Mouse (Mus musculus) forebrain, embryonic 11.5 days (tissue): ENCODE measurements at regions not wholly inside any gene's neighbourhood (a gene's known extent, or its start where the extent isn't known, plus 50 kb on each side); places are given as distances from the start of the nearest gene placed in this dataset.

ENCODE experiments used
- ATAC-seq: fragments of 200-750 bp; cut with Nextera tagmentation; replicated peaks from 2 replicates; pipeline ENCODE4 v1.8.0; 2017; ENCODE audit warnings: moderate TSS enrichment; ENCODE audit not compliant: low FRiP score
- DNase-seq: peaks from one replicate; pipeline ENCODE4 v3.0.0-alpha.2; 2017; ENCODE audit warnings: low spot score
- H3K27ac ChIP-seq: fragments of 300-500 bp; sonication (generic); 2 replicates; pipeline ENCODE4 v1.5.1; 2014; ENCODE audit warnings: low read depth, low read length
- H3K27me3 ChIP-seq: fragments of 300-500 bp; sonication (generic); 2 replicates; pipeline ENCODE4 v1.6.1; 2014; ENCODE audit warnings: mild to moderate bottlenecking, low read length, mixed read lengths; ENCODE audit not compliant: control insufficient read depth, insufficient read depth
- H3K36me3 ChIP-seq: fragments of 300-500 bp; sonication (generic); 2 replicates; pipeline ENCODE4 v1.6.1; 2014; ENCODE audit warnings: mild to moderate bottlenecking, low read length, moderate library complexity, mixed read lengths; ENCODE audit not compliant: control insufficient read depth, insufficient read depth
- H3K4me1 ChIP-seq: fragments of 300-500 bp; sonication (generic); replicated peaks from 2 replicates; pipeline ENCODE4 v1.6.1; 2014; ENCODE audit warnings: low read length, mixed read lengths; ENCODE audit not compliant: control insufficient read depth, insufficient read depth
- H3K4me2 ChIP-seq: fragments of 300-500 bp; sonication (generic); 2 replicates; pipeline ENCODE4 v1.6.1; 2014; ENCODE audit warnings: low read depth, mild to moderate bottlenecking, low read length, moderate library complexity, mixed read lengths; ENCODE audit not compliant: severe bottlenecking
- H3K4me3 ChIP-seq: fragments of 300-500 bp; sonication (generic); 2 replicates; pipeline ENCODE4 v1.5.1; 2014; ENCODE audit warnings: low read depth, low read length
- H3K9ac ChIP-seq: fragments of 300-500 bp; sonication (generic); 2 replicates; pipeline ENCODE4 v1.6.1; 2014; ENCODE audit warnings: low read length
- H3K9me3 ChIP-seq: fragments of 300-500 bp; sonication (generic); 2 replicates; pipeline ENCODE4 v1.6.1; 2016; ENCODE audit warnings: low read length, mixed read lengths; ENCODE audit not compliant: control insufficient read depth
- WGBS: fragments of 180-500 bp; shearing (Covaris S2); extraction: QIAGEN DNeasy Blood & Tissue Kit; methylation state at CpG from one replicate; pipeline ENCODE4 v1.1.7; 2014; 5-methylcytosine and 5-hydroxymethylcytosine counted together

DNA sequence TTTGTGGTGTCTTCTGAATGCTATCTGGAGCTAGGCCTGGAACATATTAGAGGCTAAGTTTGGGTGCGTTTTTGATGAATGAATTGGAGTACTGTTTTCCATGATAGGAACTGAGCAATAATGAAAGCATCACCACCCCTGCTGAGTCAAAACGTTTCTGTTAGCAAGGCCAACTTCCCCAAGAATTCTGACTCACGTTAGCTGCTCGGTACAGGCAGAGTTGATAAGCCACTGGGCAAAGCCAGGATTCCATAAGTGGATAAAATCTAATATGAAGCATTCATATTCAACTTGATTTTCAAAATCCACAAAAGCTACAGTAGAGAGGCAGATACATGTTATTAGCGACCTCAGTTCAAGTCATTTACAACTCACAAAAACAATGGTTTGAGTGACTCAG, 324.0 kb downstream of the Cbln4 start:
- no peaks in the 10 kb centered on the region for H3K4me1 ChIP-seq
- DNase-seq (no peak), ATAC-seq (no peak)
- H3K9ac ChIP-seq: no peak overlapping the region
- H3K36me3 ChIP-seq: no peaks in the 10 kb centered on the region
- no peak overlapping the region for H3K4me2 ChIP-seq
- H3K4me3 ChIP-seq: no peak overlapping the region
- no peak overlapping the region for H3K27ac ChIP-seq
- H3K27me3 ChIP-seq: no peaks in the 10 kb centered on the region
- H3K9me3 ChIP-seq: no peaks in the 10 kb centered on the region
- 73% methylated on average over 5 of the region's 5 CpGs for WGBS

DNA sequence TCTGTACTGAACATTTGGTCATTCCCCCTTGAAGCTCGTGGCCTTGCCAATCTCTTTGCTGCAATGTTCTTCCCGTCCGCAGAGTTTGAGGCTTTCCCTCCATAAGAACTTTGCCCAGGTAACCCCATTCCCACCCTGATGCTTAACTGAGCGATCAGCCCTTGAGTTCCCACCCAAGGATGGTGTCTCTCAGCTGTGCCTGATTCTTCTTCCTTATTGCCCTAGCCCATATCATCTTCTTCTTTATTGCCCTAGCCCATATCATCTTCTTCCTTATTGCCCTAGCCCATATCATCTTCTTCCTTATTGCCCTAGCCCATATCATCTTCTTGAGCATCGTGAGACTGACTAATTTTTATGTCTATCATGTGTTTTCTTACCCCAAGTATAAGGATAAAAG, 324.4 kb downstream of the Cbln4 start:
- DNase-seq (no peak), ATAC-seq (no peak)
- no peaks in the 10 kb centered on the region for H3K27me3 ChIP-seq
- WGBS: 91% methylated on average over 5 of the region's 5 CpGs
- no peak overlapping the region for H3K4me2 ChIP-seq
- no peaks in the 10 kb centered on the region for H3K36me3 ChIP-seq
- H3K4me3 ChIP-seq: no peak overlapping the region
- no peaks in the 10 kb centered on the region for H3K4me1 ChIP-seq
- no peak overlapping the region for H3K9ac ChIP-seq
- no peak overlapping the region for H3K27ac ChIP-seq
- no peaks in the 10 kb centered on the region for H3K9me3 ChIP-seq

DNA sequence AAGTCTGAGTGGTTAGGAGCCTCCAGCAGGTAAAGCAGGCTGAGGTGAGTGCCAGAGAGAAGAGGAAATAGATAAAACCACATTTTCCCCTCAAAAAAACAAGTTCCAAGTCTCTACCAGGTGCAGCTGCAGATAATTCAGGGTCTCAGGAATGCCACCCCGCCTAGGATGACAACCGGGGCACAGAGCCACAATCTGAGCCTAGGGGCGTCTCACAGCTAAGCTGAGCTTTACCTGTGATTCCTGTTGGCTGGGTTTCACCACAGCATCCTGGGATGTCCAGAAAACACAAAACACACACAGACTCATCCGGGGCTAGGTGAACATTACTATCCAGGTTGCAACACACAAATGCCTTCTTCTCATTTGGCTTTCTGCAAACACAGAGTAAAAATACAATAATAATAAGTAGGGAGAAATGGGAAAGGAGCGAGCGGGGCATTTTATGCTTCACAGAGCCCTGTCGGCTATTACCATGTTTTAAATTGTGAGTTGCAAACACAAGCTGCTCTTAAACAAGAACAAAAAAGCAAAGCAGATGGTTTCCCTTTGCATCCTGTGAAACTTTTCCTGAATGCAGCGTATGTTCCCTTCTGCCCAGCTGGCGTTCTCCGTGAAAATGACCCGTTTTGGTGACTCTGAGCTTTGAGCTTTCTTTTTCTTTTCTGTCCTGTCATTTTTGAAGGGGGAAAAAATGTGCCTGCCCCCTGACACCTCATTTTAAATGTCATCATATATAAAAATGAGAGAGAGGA, 330.3 kb downstream of the Cbln4 start:
- no peak overlapping the region for H3K9ac ChIP-seq
- H3K4me2 ChIP-seq: no peak overlapping the region
- no peaks in the 10 kb centered on the region for H3K36me3 ChIP-seq
- DNase-seq: no peak
- no peaks in the 10 kb centered on the region for H3K27me3 ChIP-seq
- ATAC-seq: no peak
- H3K27ac ChIP-seq: no peak overlapping the region
- no peaks in the 10 kb centered on the region for H3K9me3 ChIP-seq
- H3K4me1 ChIP-seq: no peaks in the 10 kb centered on the region
- 78% methylated on average over 11 of the region's 11 CpGs for WGBS
- H3K4me3 ChIP-seq: no peak overlapping the region

DNA sequence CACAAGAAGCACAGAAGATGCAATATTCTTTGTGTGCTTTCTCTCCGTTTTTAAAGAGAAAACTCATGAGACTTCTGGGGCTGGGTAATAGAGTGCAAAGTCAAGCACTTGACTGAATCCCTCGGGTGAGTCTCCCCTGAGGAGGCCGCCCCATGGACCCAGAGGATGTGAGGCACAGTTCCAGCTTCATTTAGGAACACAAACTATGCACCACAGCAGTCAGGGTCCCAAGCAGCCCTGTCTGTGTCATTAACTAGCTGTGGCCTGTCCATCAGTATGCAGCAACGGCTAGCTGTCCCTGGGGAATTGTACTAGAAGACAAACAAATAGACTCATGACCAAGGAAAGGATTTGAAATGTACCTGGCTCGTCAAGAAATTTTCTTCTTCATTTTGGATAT, 349.7 kb downstream of the Cbln4 start:
- Histone ChIP-seq H3K9ac (no peak overlapping the region), H3K27me3 (no peaks in the 10 kb centered on the region), H3K9me3 (no peaks in the 10 kb centered on the region), H3K4me1 (no peaks in the 10 kb centered on the region), H3K36me3 (no peaks in the 10 kb centered on the region), H3K27ac (no peak overlapping the region), H3K4me3 (no peak overlapping the region), H3K4me2 (no peak overlapping the region)
- WGBS: 92% methylated on average over 5 of the region's 5 CpGs
- no peak for ATAC-seq
- DNase-seq: no peak

DNA sequence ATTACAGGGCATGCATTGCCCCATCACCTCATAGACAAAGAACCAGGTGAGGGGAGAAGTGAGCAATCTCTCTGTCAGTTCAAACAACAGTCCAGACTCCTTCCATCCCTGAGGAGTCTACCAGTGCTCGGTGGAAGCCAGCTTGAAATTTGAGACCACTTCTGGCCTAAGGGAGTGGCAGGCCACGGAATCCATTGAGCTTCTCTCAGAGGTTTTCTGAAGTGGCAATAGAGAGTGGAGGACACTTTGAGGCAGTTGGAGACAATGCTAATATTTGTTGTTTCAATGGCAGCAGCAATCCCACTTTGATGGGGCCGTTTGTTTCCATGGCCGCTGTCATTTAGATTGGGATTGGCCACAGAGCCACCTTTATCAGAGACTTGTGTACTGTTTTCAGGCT, 352.5 kb downstream of the Cbln4 start:
- H3K9me3 ChIP-seq: no peaks in the 10 kb centered on the region
- no peaks in the 10 kb centered on the region for H3K27me3 ChIP-seq
- H3K4me3 ChIP-seq: no peak overlapping the region
- no peak overlapping the region for H3K27ac ChIP-seq
- ATAC-seq (no peak), DNase-seq (no peak)
- H3K4me2 ChIP-seq: no peak overlapping the region
- no peak overlapping the region for H3K9ac ChIP-seq
- H3K36me3 ChIP-seq: no peaks in the 10 kb centered on the region
- 39% methylated on average over 4 of the region's 4 CpGs for WGBS
- H3K4me1 ChIP-seq: no peaks in the 10 kb centered on the region

DNA sequence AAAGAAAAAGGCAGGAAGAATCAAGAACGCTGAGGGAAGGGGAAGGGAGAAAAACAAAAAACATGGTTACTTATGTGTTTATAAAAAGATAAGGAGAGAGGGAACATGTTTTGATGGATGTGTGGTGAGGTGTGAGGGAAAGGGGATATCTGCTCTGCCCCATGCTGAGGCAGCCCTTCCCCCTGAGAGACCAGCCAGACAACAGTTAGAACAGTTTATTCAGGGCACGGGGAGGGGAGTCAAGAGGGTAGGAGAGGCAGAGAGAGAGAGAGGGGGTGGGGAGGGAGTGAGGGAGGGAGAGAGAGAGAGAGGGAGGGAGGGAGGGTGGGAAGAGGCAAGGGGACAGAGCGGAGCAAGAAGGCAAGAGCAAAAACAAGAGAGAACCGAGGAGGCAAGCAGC, 354.2 kb downstream of the Cbln4 start:
- no peak for DNase-seq
- no peaks in the 10 kb centered on the region for H3K27me3 ChIP-seq
- H3K27ac ChIP-seq: no peak overlapping the region
- no peaks in the 10 kb centered on the region for H3K9me3 ChIP-seq
- no peak overlapping the region for H3K4me3 ChIP-seq
- H3K36me3 ChIP-seq: no peaks in the 10 kb centered on the region
- no peak for ATAC-seq
- H3K4me1 ChIP-seq: no peaks in the 10 kb centered on the region
- WGBS: 43% methylated on average over 4 of the region's 4 CpGs
- no peak overlapping the region for H3K4me2 ChIP-seq
- H3K9ac ChIP-seq: no peak overlapping the region

DNA sequence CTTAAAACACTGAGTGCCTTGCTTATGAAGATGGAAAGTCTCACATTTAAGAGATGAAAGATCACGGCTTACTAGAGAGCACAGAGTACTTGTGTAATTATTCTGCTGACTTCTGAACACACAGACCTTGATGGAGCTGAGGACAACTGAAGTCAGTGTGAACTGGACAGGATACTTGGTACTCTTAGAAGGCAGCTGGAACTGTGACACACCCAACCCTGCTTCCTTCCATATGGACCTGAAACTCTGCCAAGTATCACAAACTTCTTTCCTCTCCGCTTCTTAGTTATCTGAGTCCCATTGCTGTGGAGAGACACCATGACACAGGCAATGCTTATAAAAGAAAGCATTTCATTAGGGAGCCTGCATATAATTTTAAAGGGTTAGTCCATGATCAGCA, 365.3 kb downstream of the Cbln4 start:
- 94% methylated on average over 2 of the region's 2 CpGs for WGBS
- Histone ChIP-seq H3K27me3 (no peaks in the 10 kb centered on the region), H3K4me3 (no peak overlapping the region), H3K9ac (no peak overlapping the region), H3K4me2 (no peak overlapping the region), H3K27ac (no peak overlapping the region), H3K9me3 (no peaks in the 10 kb centered on the region), H3K4me1 (no peaks in the 10 kb centered on the region), H3K36me3 (no peaks in the 10 kb centered on the region)
- ATAC-seq (no peak), DNase-seq (no peak)

DNA sequence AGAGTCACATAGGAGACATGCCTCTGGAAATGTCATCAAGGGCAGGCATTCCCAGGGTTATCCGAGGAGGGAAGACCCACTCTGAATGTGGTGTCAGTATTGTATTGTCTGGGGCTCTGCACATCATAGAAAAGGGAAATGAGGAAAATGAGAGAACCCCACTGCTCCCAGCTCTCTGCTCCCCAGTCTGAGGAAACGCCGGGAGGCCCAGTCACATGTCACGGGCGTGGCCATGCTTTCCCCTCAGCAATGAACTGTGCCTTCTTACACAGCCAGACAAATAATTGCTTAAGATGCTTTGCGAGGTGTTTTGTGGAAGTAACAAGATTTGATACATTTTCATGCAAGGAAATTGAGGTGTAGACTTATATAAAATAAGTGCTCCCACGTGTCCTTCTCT, 366.1 kb downstream of the Cbln4 start:
- DNase-seq: no peak
- Histone ChIP-seq H3K27ac (no peak overlapping the region), H3K9ac (no peak overlapping the region), H3K36me3 (no peaks in the 10 kb centered on the region), H3K4me2 (no peak overlapping the region), H3K27me3 (no peaks in the 10 kb centered on the region), H3K4me3 (no peak overlapping the region), H3K9me3 (no peaks in the 10 kb centered on the region), H3K4me1 (no peaks in the 10 kb centered on the region)
- WGBS: 88% methylated on average over 7 of the region's 7 CpGs
- ATAC-seq: no peak

DNA sequence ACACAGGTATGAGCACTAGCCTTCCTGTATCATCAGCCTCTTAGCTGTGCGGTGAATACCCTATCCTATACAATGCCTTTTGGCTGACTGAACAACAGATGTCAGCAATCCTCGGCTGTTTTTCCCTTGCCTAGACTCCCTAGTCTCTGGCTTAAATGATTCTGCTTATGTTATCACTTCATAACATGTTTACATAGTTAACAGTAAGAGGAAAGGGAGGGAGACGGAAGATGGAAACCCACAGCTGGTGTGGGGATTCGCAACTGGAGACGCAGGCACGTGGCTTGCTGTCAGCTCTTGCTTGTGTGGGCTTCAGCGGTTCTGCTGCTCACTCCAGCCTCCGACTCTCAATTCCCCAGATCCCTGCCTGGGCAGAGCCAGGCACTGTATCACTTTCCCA, 367.2 kb downstream of the Cbln4 start:
- Histone ChIP-seq H3K36me3 (no peaks in the 10 kb centered on the region), H3K9ac (no peak overlapping the region), H3K4me2 (no peak overlapping the region), H3K4me3 (no peak overlapping the region), H3K9me3 (no peaks in the 10 kb centered on the region), H3K27ac (no peak overlapping the region), H3K4me1 (no peaks in the 10 kb centered on the region), H3K27me3 (no peaks in the 10 kb centered on the region)
- DNase-seq (no peak), ATAC-seq (no peak)
- 78% methylated on average over 8 of the region's 8 CpGs for WGBS
